Mouse (Mus musculus): ENCODE results near the gene Esrra. TPM values are rescaled to one million over a fixed set of nuclear protein-coding genes. Genes with fewer than 3 reads are reported as not detected.

Gene Esrra
- polyA plus RNA-seq (2015; fragmentation: Nextera tagmentation; extraction: Ambion mirVana): 22.7 and 23.0 TPM in 2 replicates

DNA sequence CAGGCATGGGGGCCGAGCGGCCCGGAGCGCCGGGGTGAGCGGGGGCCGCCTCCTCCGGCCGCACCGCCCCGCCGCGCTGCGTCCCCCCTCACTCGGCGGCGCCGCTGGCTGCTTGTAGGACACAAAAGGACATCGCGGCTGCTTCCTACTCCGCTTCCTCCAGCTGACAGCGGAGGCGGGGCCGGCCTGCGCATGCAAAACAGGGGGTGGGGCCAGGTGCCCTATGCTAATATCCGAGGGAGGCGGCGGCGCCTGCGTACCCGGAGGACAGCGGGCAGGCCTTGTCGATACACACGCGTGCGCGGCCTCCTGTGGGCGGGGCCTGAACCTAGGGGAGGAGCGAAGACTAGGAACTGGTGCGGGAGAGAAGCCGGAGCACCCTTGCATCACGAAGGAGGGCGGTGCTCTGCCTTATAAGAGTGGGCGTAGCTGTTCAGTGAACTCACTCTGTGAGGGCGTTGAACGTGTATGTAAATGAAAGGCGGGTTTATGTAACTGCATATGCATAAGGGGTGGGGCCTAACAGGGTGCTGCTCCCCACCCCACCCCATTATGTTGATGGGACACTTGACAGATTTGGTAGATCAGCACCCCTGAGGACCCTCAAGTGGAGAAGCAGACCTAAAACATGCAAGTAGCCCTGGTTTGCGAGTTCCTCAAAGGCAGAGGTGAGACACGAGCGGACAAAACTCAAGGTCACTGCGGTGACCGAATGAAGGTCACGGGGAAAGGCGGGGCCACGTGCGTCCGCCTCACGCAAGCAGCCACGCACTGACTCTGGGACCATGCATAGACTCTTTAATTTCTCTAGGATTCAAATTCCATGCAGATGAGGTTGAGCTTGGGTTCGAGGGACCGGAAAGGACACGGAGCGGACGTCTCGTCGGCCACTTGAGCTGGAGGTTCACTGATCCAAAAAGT lies at the start of gene Esrra:
TSS of gene Esrra (minus strand) at position 167 of the 921 bp plus-strand sequence.
- Histone ChIP-seq H3K4me3 (replicated peaks; ENCODE audit: low read depth, low read length) (peak within 1 kb of the TSS; percentile 77), H3K9me3 (replicated peaks; ENCODE audit: low read length) (no peaks in the 10 kb centered on the region), H3K9ac (ENCODE audit: low read depth, low read length) (peak within 1 kb of the TSS; percentile 85), H3K36me3 (ENCODE audit: insufficient read depth, low read length) (no peaks in the 10 kb centered on the region), H3K4me2 (ENCODE audit: low read length) (peak within 1 kb of the TSS; percentile 97), H3K27ac (peak within 1 kb of the TSS; percentile 92), H3K27me3 (ENCODE audit: insufficient read depth, low read length) (peaks cover 20% of the 10 kb centered on the region), H3K4me1 (replicated peaks; ENCODE audit: insufficient read depth, low read length) (peaks cover 9% of the 10 kb centered on the region)
- peak; percentile 100 for DNase-seq (ENCODE audit: low spot score)
- under 1% methylated on average over 59 of the region's 66 CpGs for WGBS
- peak; percentile 90 for ATAC-seq (replicated peaks; ENCODE audit: low FRiP score, low read depth)
- TF ChIP-seq CTCF (IDR thresholded peaks at IDR 0.05; ENCODE audit: low read depth): no peak

- no peak overlapping the region for H3K4me3 ChIP-seq (replicated peaks; ENCODE audit: low read depth, low read length)
- peaks cover 26% of the 10 kb centered on the region for H3K4me1 ChIP-seq (replicated peaks; ENCODE audit: insufficient read depth, low read length)
- peak overlapping the region; percentile 67 for H3K4me2 ChIP-seq (ENCODE audit: low read length)
- TF ChIP-seq CTCF (IDR thresholded peaks at IDR 0.05; ENCODE audit: low read depth): no peak
- 25% methylated on average over 11 of the region's 11 CpGs for WGBS
- DNase-seq (ENCODE audit: low spot score): no peak
- 0 out of 2 replicates have a peak overlapping the region, but pooled peaks have one; percentile 20 for H3K27ac ChIP-seq
- no peak for ATAC-seq (replicated peaks; ENCODE audit: low FRiP score, low read depth)
- no peak overlapping the region for H3K9ac ChIP-seq (ENCODE audit: low read depth, low read length)
- H3K36me3 ChIP-seq (ENCODE audit: insufficient read depth, low read length): 0 out of 2 replicates have a peak, but pooled peaks cover 9% of the 10 kb centered on the region
- no peaks in the 10 kb centered on the region for H3K9me3 ChIP-seq (replicated peaks; ENCODE audit: low read length)
- no peaks in the 10 kb centered on the region for H3K27me3 ChIP-seq (ENCODE audit: insufficient read depth, low read length)
These were observed 49.0 kb upstream of the Esrra start for GRCm38 (mm10) chr19:6970460-6971085.

DNA sequence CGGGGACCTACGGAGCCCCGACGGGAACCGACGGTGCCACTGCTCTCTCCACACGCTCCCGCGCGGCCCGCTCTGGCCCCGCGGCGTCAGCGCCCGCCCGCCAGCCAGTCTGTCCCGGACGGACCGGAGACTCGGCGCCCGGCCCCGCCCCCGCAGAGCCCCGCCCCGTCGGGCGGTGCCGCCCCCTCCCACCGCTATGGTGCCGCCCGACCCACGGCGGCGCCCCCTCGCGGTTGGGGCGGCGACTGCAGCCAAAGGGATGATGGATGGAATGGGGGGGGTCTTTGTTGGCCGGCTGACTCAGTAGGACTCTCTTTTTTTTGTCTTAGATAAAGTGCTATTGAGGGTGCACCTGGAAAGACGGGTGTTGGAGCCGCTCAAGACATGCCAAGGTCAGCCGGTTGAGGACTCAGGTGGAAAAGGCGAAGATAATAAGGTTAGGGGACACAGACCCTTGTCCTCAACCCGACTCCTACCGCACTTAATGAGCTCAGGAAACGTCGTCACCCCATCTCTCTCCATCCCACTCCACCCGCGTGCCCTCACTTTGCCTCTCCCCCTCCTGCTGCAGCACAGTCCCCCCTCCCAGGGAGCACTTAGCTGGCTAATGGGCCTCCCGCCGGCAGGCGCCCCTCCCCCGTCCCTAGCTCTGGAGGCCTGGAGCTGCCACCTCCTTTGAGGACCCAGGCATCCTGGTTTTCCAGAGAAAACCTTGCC lies 48.2 kb upstream of the Esrra start:
- peak overlapping the region; percentile 67 for H3K4me2 ChIP-seq (ENCODE audit: low read length)
- H3K4me1 ChIP-seq (replicated peaks; ENCODE audit: insufficient read depth, low read length): peaks cover 26% of the 10 kb centered on the region
- H3K27ac ChIP-seq: peak overlapping the region; percentile 65; the same call in 1 of the 2 replicates
- peak; percentile 72 for TF ChIP-seq CTCF (IDR thresholded peaks at IDR 0.05; ENCODE audit: low read depth)
- peak; percentile 51 for ATAC-seq (replicated peaks; ENCODE audit: low FRiP score, low read depth)
- H3K27me3 ChIP-seq (ENCODE audit: insufficient read depth, low read length): no peaks in the 10 kb centered on the region
- 1% methylated on average over 52 of the region's 55 CpGs for WGBS
- DNase-seq (ENCODE audit: low spot score): peak; percentile 64
- peak overlapping the region; percentile 79 for H3K9ac ChIP-seq (ENCODE audit: low read depth, low read length)
- H3K9me3 ChIP-seq (replicated peaks; ENCODE audit: low read length): no peaks in the 10 kb centered on the region
- peak overlapping the region; percentile 58 for H3K4me3 ChIP-seq (replicated peaks; ENCODE audit: low read depth, low read length)
- H3K36me3 ChIP-seq (ENCODE audit: insufficient read depth, low read length): peaks cover 16% of the 10 kb centered on the region

DNA sequence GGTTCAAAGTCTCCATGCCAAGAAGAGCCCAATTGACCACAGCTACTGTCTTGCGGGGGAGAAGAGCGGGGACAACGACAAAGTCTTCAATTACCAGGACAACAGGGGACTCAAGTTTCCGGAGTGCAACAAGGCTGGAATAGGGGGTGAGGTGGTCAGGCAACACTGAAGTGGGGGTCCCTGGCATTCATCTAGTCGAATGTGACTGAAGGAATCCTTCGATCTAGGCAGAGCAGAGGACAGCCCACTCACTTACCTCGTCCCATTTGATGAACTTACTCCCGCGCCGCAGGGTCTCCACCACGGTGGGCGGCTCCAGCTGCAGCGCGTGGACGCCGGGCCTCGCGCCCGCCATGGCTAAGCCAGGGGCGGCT lies 47.7 kb upstream of the Esrra start:
- H3K27ac ChIP-seq: peak overlapping the region; percentile 65; the same call in 1 of the 2 replicates
- H3K4me3 ChIP-seq (replicated peaks; ENCODE audit: low read depth, low read length): peak overlapping the region; percentile 58
- peak overlapping the region; percentile 67 for H3K4me2 ChIP-seq (ENCODE audit: low read length)
- H3K27me3 ChIP-seq (ENCODE audit: insufficient read depth, low read length): no peaks in the 10 kb centered on the region
- H3K9me3 ChIP-seq (replicated peaks; ENCODE audit: low read length): no peaks in the 10 kb centered on the region
- DNase-seq (ENCODE audit: low spot score) (peak; percentile 58), ATAC-seq (replicated peaks; ENCODE audit: low FRiP score, low read depth) (no peak)
- no peak for TF ChIP-seq CTCF (IDR thresholded peaks at IDR 0.05; ENCODE audit: low read depth)
- H3K4me1 ChIP-seq (replicated peaks; ENCODE audit: insufficient read depth, low read length): peaks cover 26% of the 10 kb centered on the region
- 0% methylated on average over 13 of the region's 20 CpGs for WGBS
- peak overlapping the region; percentile 79 for H3K9ac ChIP-seq (ENCODE audit: low read depth, low read length)
- peaks cover 22% of the 10 kb centered on the region for H3K36me3 ChIP-seq (ENCODE audit: insufficient read depth, low read length)

- WGBS: 5% methylated on average over 15 of the region's 15 CpGs
- Histone ChIP-seq H3K36me3 (ENCODE audit: insufficient read depth, low read length) (peaks cover 22% of the 10 kb centered on the region), H3K9me3 (replicated peaks; ENCODE audit: low read length) (no peaks in the 10 kb centered on the region), H3K27ac (peak overlapping the region; percentile 65; the same call in 1 of the 2 replicates), H3K4me3 (replicated peaks; ENCODE audit: low read depth, low read length) (peak overlapping the region; percentile 58), H3K9ac (ENCODE audit: low read depth, low read length) (peak overlapping the region; percentile 79), H3K4me1 (replicated peaks; ENCODE audit: insufficient read depth, low read length) (peaks cover 26% of the 10 kb centered on the region), H3K27me3 (ENCODE audit: insufficient read depth, low read length) (no peaks in the 10 kb centered on the region), H3K4me2 (ENCODE audit: low read length) (peak overlapping the region; percentile 67)
- peak; percentile 23 for ATAC-seq (replicated peaks; ENCODE audit: low FRiP score, low read depth)
- DNase-seq (ENCODE audit: low spot score): peak; percentile 35
- no peak for TF ChIP-seq CTCF (IDR thresholded peaks at IDR 0.05; ENCODE audit: low read depth)
These were observed 47.1 kb upstream of the Esrra start for GRCm38 (mm10) chr19:6968491-6969271.

Measured in kidney, postnatal 0 days (tissue).